Mouse (Mus musculus): ENCODE data around the gene Ccl25. TPM values are rescaled to one million over a fixed set of nuclear protein-coding genes. Genes with fewer than 3 reads are reported as not detected.

Ccl25 gene
- total RNA-seq, 2 experiments from 2014 or later = 14.9 to 18.0 TPM

Other genes starting within 250 kb of the Ccl25 start
- 1 to 10 TPM; 1.3 to 5.5 TPM for gene Cd209f, start 219.4 kb upstream of the Ccl25 start, total RNA-seq (2021)
- gene Cd209g, start 191.1 kb upstream of the Ccl25 start, total RNA-seq (2021) = 1 to 10 TPM in 1 of 2 experiments, under 1 TPM in 1; 0.50 to 1.6 TPM
- 10 to 100 TPM; 37.4 to 38.8 TPM for gene Evi5l, start 158.6 kb upstream of the Ccl25 start, total RNA-seq (2021)
- 1 to 10 TPM; 3.5 to 6.1 TPM for gene Prr36, start 107.8 kb upstream of the Ccl25 start, total RNA-seq (2021)
- 10 to 100 TPM; 20.8 to 31.1 TPM for gene Lrrc8e, start 98.4 kb upstream of the Ccl25 start, total RNA-seq (2021)
- 10 to 100 TPM; 79.0 to 93.2 TPM for gene Map2k7, start 86.5 kb upstream of the Ccl25 start, total RNA-seq (2021)
- gene Gm49320, start 86.3 kb upstream of the Ccl25 start, total RNA-seq (2021) = 1 to 10 TPM in 1 of 2 experiments, under 1 TPM in 1; 0.93 to 1.5 TPM
- gene Tgfbr3l, start 77.0 kb upstream of the Ccl25 start, total RNA-seq (2021) = 10 to 100 TPM; 10.9 to 15.5 TPM
- gene Snapc2, start 72.1 kb upstream of the Ccl25 start, total RNA-seq (2021) = 10 to 100 TPM; 23.4 to 25.9 TPM
- 1 to 10 TPM; 6.4 to 7.8 TPM for gene Ctxn1, start 65.9 kb upstream of the Ccl25 start, total RNA-seq (2021)
- 100 to 1,000 TPM in 1 of 2 experiments, 10 to 100 TPM in 1; 99.4 to 107 TPM for gene Timm44, start 49.3 kb upstream of the Ccl25 start, total RNA-seq (2021)
- gene Elavl1, start 203 bp downstream of the Ccl25 start, total RNA-seq (2021) = 100 to 1,000 TPM; 109 to 115 TPM
- gene Cers4, start 167.8 kb downstream of the Ccl25 start, total RNA-seq (2021) = 10 to 100 TPM; 21.6 to 30.4 TPM